Mouse (Mus musculus): ENCODE results near the gene Gm45021. TPM values are rescaled to one million over a fixed set of nuclear protein-coding genes. Genes with fewer than 3 reads are reported as not detected.

Gene Gm45021
- polyA plus RNA-seq, 1 experiment from 2014 or later, result not detected

- Histone ChIP-seq H3K36me3 (ENCODE audit: insufficient read depth, low read length) (peaks cover 6% of the 10 kb centered on the region; the same call in 1 of the 2 replicates), H3K27ac (ENCODE audit: low read length) (peak overlapping the region; percentile 100), H3K27me3 (ENCODE audit: insufficient read depth, low read length) (no peaks in the 10 kb centered on the region), H3K4me3 (ENCODE audit: low read length) (peak overlapping the region; percentile 65), H3K9ac (replicated peaks; ENCODE audit: low read length) (peak overlapping the region; percentile 75), H3K4me2 (replicated peaks; ENCODE audit: low read depth, low read length) (peak overlapping the region; percentile 65), H3K9me3 (ENCODE audit: low read length) (no peaks in the 10 kb centered on the region), H3K4me1 (ENCODE audit: insufficient read depth, low read length) (peaks cover 13% of the 10 kb centered on the region)
- 83% methylated on average over 4 of the region's 4 CpGs for WGBS
- no peak for ATAC-seq (ENCODE audit: low FRiP score, low TSS enrichment)
Observed at GRCm38 (mm10) chr6:48553819-48554218, 35.6 kb upstream of the Gm45021 start.

DNA sequence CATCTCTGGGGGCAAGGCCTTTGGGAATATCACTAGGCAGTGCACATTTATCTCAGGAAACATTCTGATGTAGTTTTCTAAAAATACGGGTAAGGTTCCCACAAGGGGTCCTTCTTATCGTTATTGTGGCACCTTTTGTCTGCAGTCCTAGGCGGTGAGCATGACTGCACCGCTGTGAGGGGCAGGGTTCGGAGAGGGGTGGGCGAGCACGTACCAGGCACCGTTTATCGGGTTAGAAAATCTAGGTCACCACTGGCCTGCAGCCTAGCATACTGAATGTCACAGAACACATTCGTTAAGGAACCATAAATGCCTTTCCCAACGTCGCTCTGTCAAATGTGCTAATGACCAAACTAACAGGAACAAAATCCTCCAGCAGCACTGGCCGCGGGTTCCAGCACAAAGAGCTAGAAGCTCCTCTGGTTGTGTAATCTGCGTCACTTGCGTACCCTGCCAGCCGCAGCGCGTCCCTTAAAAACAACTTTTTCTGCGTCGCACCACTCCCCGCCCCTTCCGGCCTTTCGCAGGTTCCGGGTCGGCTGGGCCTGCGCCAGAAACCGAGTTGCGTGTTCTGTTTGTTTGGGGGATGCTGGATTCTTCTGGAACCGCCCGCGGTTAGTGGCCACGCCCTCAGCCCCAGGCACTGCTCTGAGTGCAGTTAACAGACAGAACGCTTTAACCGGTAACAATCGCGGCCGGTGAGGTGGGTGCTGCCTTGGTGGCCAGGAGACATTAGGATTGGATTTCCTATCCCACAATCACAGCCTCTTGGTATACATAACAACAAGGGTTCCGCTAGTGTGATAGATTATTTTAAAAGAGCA is 34.9 kb upstream of the Gm45021 start, which contains the start of gene Lrrc61:
Gene Lrrc61 (plus strand): TSS at position 517 of the 824 bp plus-strand sequence.
- no peaks in the 10 kb centered on the region for H3K9me3 ChIP-seq (ENCODE audit: low read length)
- peak within 1 kb of the TSS; percentile 75 for H3K9ac ChIP-seq (replicated peaks; ENCODE audit: low read length)
- no peaks in the 10 kb centered on the region for H3K27me3 ChIP-seq (ENCODE audit: insufficient read depth, low read length)
- peak; percentile 94 for ATAC-seq (ENCODE audit: low FRiP score, low TSS enrichment)
- H3K4me3 ChIP-seq (ENCODE audit: low read length), result peak within 1 kb of the TSS; percentile 65
- WGBS, result under 1% methylated on average over 39 of the region's 39 CpGs
- peaks cover 13% of the 10 kb centered on the region for H3K4me1 ChIP-seq (ENCODE audit: insufficient read depth, low read length)
- H3K27ac ChIP-seq (ENCODE audit: low read length), result peak within 1 kb of the TSS; percentile 100
- peaks cover 6% of the 10 kb centered on the region; the same call in 1 of the 2 replicates for H3K36me3 ChIP-seq (ENCODE audit: insufficient read depth, low read length)
- H3K4me2 ChIP-seq (replicated peaks; ENCODE audit: low read depth, low read length), result peak within 1 kb of the TSS; percentile 65

- Histone ChIP-seq H3K4me2 (replicated peaks; ENCODE audit: low read depth, low read length) (peak overlapping the region; percentile 65), H3K9me3 (ENCODE audit: low read length) (no peaks in the 10 kb centered on the region), H3K27me3 (ENCODE audit: insufficient read depth, low read length) (no peaks in the 10 kb centered on the region), H3K27ac (ENCODE audit: low read length) (peak overlapping the region; percentile 100), H3K9ac (replicated peaks; ENCODE audit: low read length) (peak overlapping the region; percentile 75), H3K36me3 (ENCODE audit: insufficient read depth, low read length) (peaks cover 6% of the 10 kb centered on the region; the same call in 1 of the 2 replicates), H3K4me1 (ENCODE audit: insufficient read depth, low read length) (peaks cover 13% of the 10 kb centered on the region), H3K4me3 (ENCODE audit: low read length) (peak overlapping the region; percentile 65)
- 27% methylated on average over 14 of the region's 14 CpGs for WGBS
- ATAC-seq (ENCODE audit: low FRiP score, low TSS enrichment), result peak; percentile 88
Observed at GRCm38 (mm10) chr6:48555104-48555890, 34.1 kb upstream of the Gm45021 start.

DNA sequence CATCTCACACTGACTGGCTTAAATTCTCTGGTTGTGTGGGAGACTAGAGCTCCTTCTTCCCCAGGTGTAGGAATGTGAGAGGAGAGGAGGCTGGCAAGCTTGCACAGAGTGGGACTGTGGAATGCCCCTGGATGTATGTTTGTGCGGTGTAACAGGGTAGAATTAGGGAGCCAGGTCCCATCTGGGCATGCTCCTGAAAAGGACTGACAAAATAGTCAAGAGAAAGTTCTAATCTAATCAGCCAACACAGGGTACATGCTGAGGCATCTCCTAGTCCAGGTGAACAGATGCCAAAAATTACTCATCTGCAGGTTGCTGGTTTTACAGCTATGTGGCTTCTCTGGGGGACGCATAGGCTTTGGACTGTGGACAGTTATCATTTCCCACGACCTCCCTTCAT is 33.5 kb upstream of the Gm45021 start:
- WGBS, result 90% methylated on average over 3 of the region's 3 CpGs
- ATAC-seq (ENCODE audit: low FRiP score, low TSS enrichment), result no peak
- no peaks in the 10 kb centered on the region for H3K27me3 ChIP-seq (ENCODE audit: insufficient read depth, low read length)
- peaks cover 13% of the 10 kb centered on the region for H3K4me1 ChIP-seq (ENCODE audit: insufficient read depth, low read length)
- no peak overlapping the region for H3K9ac ChIP-seq (replicated peaks; ENCODE audit: low read length)
- H3K27ac ChIP-seq (ENCODE audit: low read length), result peak overlapping the region; percentile 100
- H3K4me3 ChIP-seq (ENCODE audit: low read length), result no peak overlapping the region
- no peaks in the 10 kb centered on the region for H3K9me3 ChIP-seq (ENCODE audit: low read length)
- H3K4me2 ChIP-seq (replicated peaks; ENCODE audit: low read depth, low read length), result peak overlapping the region; percentile 65
- H3K36me3 ChIP-seq (ENCODE audit: insufficient read depth, low read length), result peaks cover 6% of the 10 kb centered on the region; the same call in 1 of the 2 replicates

DNA sequence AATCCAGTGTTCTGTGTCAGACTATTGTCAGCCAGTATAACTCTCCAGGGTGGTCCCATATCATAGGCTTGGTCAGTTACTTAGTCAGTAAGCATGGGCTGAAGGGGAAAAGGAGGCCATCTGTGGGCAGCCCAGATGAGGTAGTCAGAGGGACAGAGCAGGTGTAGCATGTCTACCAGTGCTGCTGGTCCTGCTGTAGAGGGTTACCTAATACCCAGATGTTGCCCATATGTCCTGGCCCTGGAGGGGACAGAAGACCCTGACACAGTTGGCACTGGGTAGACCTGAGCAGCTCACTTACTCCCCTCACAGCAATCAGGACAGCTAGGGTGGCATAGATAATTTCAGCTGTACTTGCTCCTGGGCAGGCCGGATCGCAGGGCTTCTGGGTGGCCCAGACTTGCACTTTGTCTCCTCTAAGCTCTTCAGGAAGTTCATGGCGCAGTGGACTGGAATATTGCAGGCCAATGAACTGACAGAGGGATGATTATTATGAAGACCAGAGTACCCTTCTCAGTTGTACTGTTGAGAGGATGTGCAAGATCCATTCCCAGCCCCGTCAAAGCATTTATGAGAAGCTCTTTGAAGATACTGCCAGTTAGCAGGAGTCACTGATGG is 23.6 kb upstream of the Gm45021 start:
- Histone ChIP-seq H3K4me3 (ENCODE audit: low read length) (no peak overlapping the region), H3K27ac (ENCODE audit: low read length) (no peak overlapping the region), H3K9me3 (ENCODE audit: low read length) (no peaks in the 10 kb centered on the region), H3K9ac (replicated peaks; ENCODE audit: low read length) (no peak overlapping the region), H3K36me3 (ENCODE audit: insufficient read depth, low read length) (no peaks in the 10 kb centered on the region), H3K27me3 (ENCODE audit: insufficient read depth, low read length) (no peaks in the 10 kb centered on the region), H3K4me2 (replicated peaks; ENCODE audit: low read depth, low read length) (no peak overlapping the region), H3K4me1 (ENCODE audit: insufficient read depth, low read length) (peaks cover 30% of the 10 kb centered on the region)
- ATAC-seq (ENCODE audit: low FRiP score, low TSS enrichment), result no peak
- WGBS, result 80% methylated on average over 4 of the region's 4 CpGs

GRCm38 (mm10) chr6:48566312-48566711 is 23.1 kb upstream of the Gm45021 start:
- peak; percentile 70 for ATAC-seq (ENCODE audit: low FRiP score, low TSS enrichment)
- H3K9ac ChIP-seq (replicated peaks; ENCODE audit: low read length), result no peak overlapping the region
- no peaks in the 10 kb centered on the region for H3K9me3 ChIP-seq (ENCODE audit: low read length)
- WGBS, result 16% methylated on average over 5 of the region's 5 CpGs
- H3K4me2 ChIP-seq (replicated peaks; ENCODE audit: low read depth, low read length), result no peak overlapping the region
- H3K36me3 ChIP-seq (ENCODE audit: insufficient read depth, low read length), result no peaks in the 10 kb centered on the region
- no peak overlapping the region for H3K4me3 ChIP-seq (ENCODE audit: low read length)
- peaks cover 30% of the 10 kb centered on the region for H3K4me1 ChIP-seq (ENCODE audit: insufficient read depth, low read length)
- H3K27me3 ChIP-seq (ENCODE audit: insufficient read depth, low read length), result no peaks in the 10 kb centered on the region
- H3K27ac ChIP-seq (ENCODE audit: low read length), result peak overlapping the region; percentile 48

DNA sequence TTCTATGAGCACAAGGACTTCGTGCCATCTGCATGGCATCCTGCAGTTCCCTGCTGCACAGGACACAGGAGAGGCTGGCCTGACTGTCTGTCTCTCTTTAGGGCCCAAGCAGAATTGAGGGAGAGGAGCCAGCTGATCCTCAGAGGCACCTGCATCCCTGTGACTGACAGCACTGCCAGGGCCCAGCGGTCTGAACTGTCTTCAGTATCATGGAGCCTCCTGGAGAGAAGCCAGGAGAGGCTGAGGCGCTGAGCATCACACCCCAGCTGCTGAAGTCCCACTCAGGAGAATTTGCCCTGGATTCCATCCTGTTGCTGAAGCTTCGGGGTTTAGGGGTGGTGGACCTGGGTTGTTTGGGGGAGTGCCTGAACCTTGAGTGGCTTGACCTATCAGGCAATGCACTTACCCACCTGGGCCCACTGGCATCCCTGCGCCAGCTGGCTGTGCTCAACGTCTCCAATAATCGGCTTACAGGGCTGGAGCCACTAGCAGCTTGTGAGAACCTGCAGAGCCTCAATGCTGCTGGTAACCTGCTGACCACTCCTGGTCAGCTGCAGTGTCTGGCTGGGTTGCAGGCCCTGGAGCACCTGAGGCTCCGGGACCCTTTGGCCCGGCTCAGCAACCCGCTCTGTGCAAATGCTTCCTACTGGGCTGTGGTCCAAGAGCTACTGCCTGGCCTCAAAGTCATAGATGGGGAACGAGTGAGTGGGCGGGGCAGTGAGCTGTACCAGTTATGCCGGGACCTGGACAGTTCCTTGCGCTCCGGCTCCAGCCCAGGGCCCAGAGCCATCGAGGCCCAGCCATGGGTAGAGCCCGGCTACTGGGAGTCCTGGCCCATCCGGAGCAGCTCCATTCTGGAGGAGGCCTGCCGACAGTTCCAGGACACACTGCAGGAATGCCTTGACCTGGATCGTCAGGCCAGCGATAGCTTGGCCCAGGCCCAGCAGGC is 21.1 kb upstream of the Gm45021 start:
- no peaks in the 10 kb centered on the region for H3K9me3 ChIP-seq (ENCODE audit: low read length)

DNA sequence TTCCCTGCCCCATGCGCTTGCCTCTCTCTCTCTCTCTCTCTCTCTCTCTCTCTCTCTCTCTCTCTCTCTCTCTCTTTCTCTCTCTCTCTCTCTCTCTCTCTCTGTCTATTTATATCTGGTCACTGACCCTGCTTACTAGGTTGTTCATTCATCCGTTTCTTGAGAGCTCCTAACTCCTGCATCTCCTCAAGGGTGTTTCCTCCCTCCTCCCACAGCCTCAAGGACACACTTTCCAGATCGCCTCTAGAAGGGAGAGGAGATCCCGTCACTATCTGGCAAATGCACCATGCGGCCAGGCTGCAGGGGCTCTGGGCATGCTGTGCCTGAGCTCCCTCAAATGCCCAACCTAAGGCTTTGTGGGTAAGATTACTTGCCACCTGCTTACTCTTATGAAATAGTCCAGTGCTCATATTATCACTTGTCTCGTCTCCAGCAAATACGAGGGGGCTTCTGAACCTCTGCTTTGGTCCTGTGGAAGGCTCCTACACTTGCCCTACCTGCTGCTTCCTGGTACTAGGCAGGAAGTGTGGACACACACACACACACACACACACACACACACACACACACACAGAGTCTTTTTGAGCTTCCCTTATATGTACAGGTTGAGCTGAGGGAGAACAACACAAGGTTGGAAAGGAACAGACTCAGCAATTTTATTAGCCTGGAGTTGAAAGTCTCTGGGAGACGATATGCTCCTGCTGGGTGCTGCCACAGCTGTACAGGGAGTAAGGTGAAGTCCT is 20.2 kb upstream of the Gm45021 start:
- H3K27me3 ChIP-seq (ENCODE audit: insufficient read depth, low read length), result no peaks in the 10 kb centered on the region
- WGBS, result 52% methylated on average over 8 of the region's 8 CpGs
- no peak overlapping the region for H3K9ac ChIP-seq (replicated peaks; ENCODE audit: low read length)
- H3K4me3 ChIP-seq (ENCODE audit: low read length), result no peak overlapping the region
- peaks cover 46% of the 10 kb centered on the region for H3K4me1 ChIP-seq (ENCODE audit: insufficient read depth, low read length)
- ATAC-seq (ENCODE audit: low FRiP score, low TSS enrichment), result no peak
- H3K36me3 ChIP-seq (ENCODE audit: insufficient read depth, low read length), result no peaks in the 10 kb centered on the region
- H3K4me2 ChIP-seq (replicated peaks; ENCODE audit: low read depth, low read length), result 0 out of 2 replicates have a peak overlapping the region, but pooled peaks have one; percentile 4
- H3K27ac ChIP-seq (ENCODE audit: low read length), result peak overlapping the region; percentile 61
- no peaks in the 10 kb centered on the region for H3K9me3 ChIP-seq (ENCODE audit: low read length)

More for the DNA sequence above, 21.1 kb upstream of the Gm45021 start:
- H3K4me3 ChIP-seq (ENCODE audit: low read length), result no peak overlapping the region
- peaks cover 45% of the 10 kb centered on the region for H3K4me1 ChIP-seq (ENCODE audit: insufficient read depth, low read length)
- peak overlapping the region; percentile 61; the same call in 1 of the 2 replicates for H3K27ac ChIP-seq (ENCODE audit: low read length)
- 54% methylated on average over 21 of the region's 21 CpGs for WGBS
- H3K27me3 ChIP-seq (ENCODE audit: insufficient read depth, low read length), result no peaks in the 10 kb centered on the region
- peak overlapping the region; percentile 29; the same call in 1 of the 2 replicates for H3K9ac ChIP-seq (replicated peaks; ENCODE audit: low read length)
- H3K36me3 ChIP-seq (ENCODE audit: insufficient read depth, low read length), result no peaks in the 10 kb centered on the region
- peak; percentile 50 for ATAC-seq (ENCODE audit: low FRiP score, low TSS enrichment)
- H3K4me2 ChIP-seq (replicated peaks; ENCODE audit: low read depth, low read length), result 0 out of 2 replicates have a peak overlapping the region, but pooled peaks have one; percentile 4

All from kidney, embryonic 16.5 days (tissue).